Comparison of ENCODE assay signal across 9 mouse cellular contexts in genomic region chr12:112679027-112679996, GRCm38 (mm10). TPM values are rescaled to one million over a fixed set of nuclear protein-coding genes. Genes with fewer than 3 reads are reported as not detected.
DNase-seq lines count a peak whose midpoint lies in the region; ATAC-seq lines count a peak whose summit lies in the region.
"Had no signal": no experiment of that assay in that cellular context is flagged by ENCODE, and none has a peak within 500 bp of the region (broad histone marks: within the 10 kb centered on the region; RNA-seq: fewer than 3 reads in every experiment).

No protein-coding gene starts in this region.

- H3K9me3 ChIP-seq in midbrain, embryonic 10.5 days (replicated peaks), result no peaks in the 10 kb centered on the region

- 3% methylated on average over 75 of the region's 87 CpGs for WGBS in midbrain, embryonic 10.5 days

- H3K4me3 ChIP-seq in midbrain, embryonic 10.5 days, result peak overlapping the region; percentile 70

- peak overlapping the region; percentile 86 for H3K27ac ChIP-seq in midbrain, embryonic 10.5 days (replicated peaks)
- H3K27ac ChIP-seq: macrophage had no signal

- peak; percentile 14; the same call in 1 of the 2 replicates for ATAC-seq in granulocyte monocyte progenitor cell, adult 5-6 weeks (replicated peaks; ENCODE audit: poor library complexity, severe bottlenecking)

- peaks cover 18% of the 10 kb centered on the region for H3K36me3 ChIP-seq in midbrain, embryonic 10.5 days

- peaks cover 76% of the 10 kb centered on the region for H3K27me3 ChIP-seq in midbrain, embryonic 10.5 days (ENCODE audit: low read depth, poor library complexity, severe bottlenecking)

- peaks cover 73% of the 10 kb centered on the region for H3K4me1 ChIP-seq in midbrain, embryonic 10.5 days

- peak; percentile 53 for DNase-seq in adrenal gland, postnatal 14 days
- no peak for DNase-seq in adrenal gland, adult 18-20 months (ENCODE audit: low spot score in 2 of 2)
- peak; percentile 26 for DNase-seq in MN1 (ENCODE audit: low spot score)
- peak; percentile 36 to 68 for DNase-seq in kidney, postnatal 36 days
- DNase-seq in midbrain, embryonic 10.5 days (ENCODE audit: low spot score), result peak; percentile 57
- DNase-seq in thymus, postnatal 4 days, result peak; percentile 70
- no peak for DNase-seq in layer of hippocampus, postnatal 25 days (ENCODE audit: extremely low spot score in 1 of 2, low spot score in 1 of 2)

RNA-seq across cellular contexts. Expression of gene Zbtb42, which starts 0.7 kb away (rescaled TPM):
- total RNA-seq in adrenal gland, postnatal 14 days (2021), result 2.8 and 4.6 TPM in 2 replicates
- 1 to 10 TPM; 4.5 to 6.9 TPM for total RNA-seq in adrenal gland, adult 18-20 months (2021)
- 1.0 and 5.4 TPM in 2 replicates for total RNA-seq in granulocyte monocyte progenitor cell, adult 5-6 weeks (2014; fragmentation: Nextera tagmentation)
- 0.82 and 1.3 TPM in 2 replicates for total RNA-seq in granulocyte monocyte progenitor cell, adult 5-6 weeks (2017)
- 8.2 and 9.2 TPM in 2 replicates for polyA plus RNA-seq in midbrain, embryonic 10.5 days (2016; fragmentation: Nextera tagmentation; extraction: Ambion mirVana)
- under 1 TPM; 0.40 to 0.76 TPM for total RNA-seq in layer of hippocampus, postnatal 25 days (2021)

RNA-seq across cellular contexts. Expression of gene Akt1, which starts 4.6 kb away (rescaled TPM):
- total RNA-seq in adrenal gland, postnatal 14 days (2021), result 245 and 247 TPM in 2 replicates
- 100 to 1,000 TPM; 184 to 355 TPM for total RNA-seq in adrenal gland, adult 18-20 months (2021)
- 118 and 134 TPM in 2 replicates for total RNA-seq in granulocyte monocyte progenitor cell, adult 5-6 weeks (2014; fragmentation: Nextera tagmentation)
- 73.9 and 101 TPM in 2 replicates for total RNA-seq in granulocyte monocyte progenitor cell, adult 5-6 weeks (2017)
- 44.5 and 46.2 TPM in 2 replicates for polyA plus RNA-seq in midbrain, embryonic 10.5 days (2016; fragmentation: Nextera tagmentation; extraction: Ambion mirVana)
- total RNA-seq in layer of hippocampus, postnatal 25 days (2021), result 100 to 1,000 TPM; 147 to 158 TPM

RNA-seq across cellular contexts. Expression of gene Siva1, which starts 34.8 kb away (rescaled TPM):
- total RNA-seq in adrenal gland, postnatal 14 days (2021), result 48.4 and 54.1 TPM in 2 replicates
- total RNA-seq in adrenal gland, adult 18-20 months (2021), result 10 to 100 TPM; 36.6 to 43.6 TPM
- total RNA-seq in granulocyte monocyte progenitor cell, adult 5-6 weeks (2014; fragmentation: Nextera tagmentation), result 113 and 231 TPM in 2 replicates
- total RNA-seq in granulocyte monocyte progenitor cell, adult 5-6 weeks (2017), result 339 TPM in 2 replicates
- polyA plus RNA-seq in midbrain, embryonic 10.5 days (2016; fragmentation: Nextera tagmentation; extraction: Ambion mirVana), result 306 and 361 TPM in 2 replicates
- total RNA-seq in layer of hippocampus, postnatal 25 days (2021), result 10 to 100 TPM; 20.0 to 21.9 TPM

RNA-seq across cellular contexts. Expression of gene Cep170b, which starts 40.9 kb away (rescaled TPM):
- 29.1 and 33.0 TPM in 2 replicates for total RNA-seq in adrenal gland, postnatal 14 days (2021)
- 10 to 100 TPM; 36.4 to 48.5 TPM for total RNA-seq in adrenal gland, adult 18-20 months (2021)
- total RNA-seq in granulocyte monocyte progenitor cell, adult 5-6 weeks (2014; fragmentation: Nextera tagmentation), result 1.6 and 9.2 TPM in 2 replicates
- 0.56 and 1.2 TPM in 2 replicates for total RNA-seq in granulocyte monocyte progenitor cell, adult 5-6 weeks (2017)
- polyA plus RNA-seq in midbrain, embryonic 10.5 days (2016; fragmentation: Nextera tagmentation; extraction: Ambion mirVana), result 3.3 and 4.3 TPM in 2 replicates
- 100 to 1,000 TPM; 180 to 192 TPM for total RNA-seq in layer of hippocampus, postnatal 25 days (2021)

RNA-seq across cellular contexts. Expression of gene Adssl1, which starts 59.5 kb away (rescaled TPM):
- total RNA-seq in adrenal gland, postnatal 14 days (2021), result 34.1 and 37.6 TPM in 2 replicates
- 10 to 100 TPM; 17.1 to 31.3 TPM for total RNA-seq in adrenal gland, adult 18-20 months (2021)
- 128 and 139 TPM in 2 replicates for total RNA-seq in granulocyte monocyte progenitor cell, adult 5-6 weeks (2014; fragmentation: Nextera tagmentation)
- 109 and 122 TPM in 2 replicates for total RNA-seq in granulocyte monocyte progenitor cell, adult 5-6 weeks (2017)
- polyA plus RNA-seq in midbrain, embryonic 10.5 days (2016; fragmentation: Nextera tagmentation; extraction: Ambion mirVana), result 2.9 and 3.4 TPM in 2 replicates
- 10 to 100 TPM; 11.4 to 12.9 TPM for total RNA-seq in layer of hippocampus, postnatal 25 days (2021)

Comparison
In these comparisons a context has a peak if more than half of its experiments do, and no peak if none do; other contexts are left out.
1. DNase-seq: peak in adrenal gland, postnatal 14 days (single experiment), MN1 (single experiment), kidney, postnatal 36 days (2 of 2), midbrain, embryonic 10.5 days (single experiment) and thymus, postnatal 4 days (single experiment); none in adrenal gland, adult 18-20 months (0 of 2) and layer of hippocampus, postnatal 25 days (0 of 2).